Mouse (Mus musculus) adipocyte (in vitro differentiated cells): Measurements from ENCODE around the gene Umodl1.

Experiments used
- DNase-seq: peaks from one replicate; pipeline ENCODE4 v3.0.0-alpha.2; 2016; ENCODE audit warnings: low spot score

Umodl1 gene

GRCm38 (mm10) chr17:31038381-31038780 is 83.9 kb downstream of the Umodl1 start:
- DNase-seq, result peak; percentile 95

- peak; percentile 82 for DNase-seq
Measured at GRCm38 (mm10) chr17:31039626-31040025, 85.2 kb downstream of the Umodl1 start.

GRCm38 (mm10) chr17:31040421-31040820 is 86.0 kb downstream of the Umodl1 start:
- peak; percentile 75 for DNase-seq

DNA sequence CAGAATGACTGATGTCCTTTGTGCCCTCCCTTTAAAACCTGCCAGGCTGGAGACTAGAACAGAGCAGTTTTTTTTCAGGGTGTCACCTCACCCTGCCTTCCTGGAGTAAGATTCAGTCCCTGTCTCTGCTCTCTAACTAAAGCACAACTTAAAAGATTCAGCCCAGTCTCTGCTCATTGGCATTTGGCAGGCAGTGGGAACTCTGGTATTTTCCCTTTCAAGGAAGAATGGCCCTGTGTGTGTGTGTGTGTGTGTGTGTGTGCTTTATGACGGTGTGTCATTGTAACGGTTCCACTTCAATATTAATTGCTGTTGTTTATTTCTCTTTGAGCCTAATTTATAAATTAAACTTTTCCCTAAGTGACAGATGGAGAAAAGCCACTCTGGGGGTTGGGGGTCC is 88.3 kb downstream of the Umodl1 start:
- DNase-seq, result peak; percentile 72

GRCm38 (mm10) chr17:31057151-31057890 is 102.9 kb downstream of the Umodl1 start, which contains the start of gene Abcg1:
Gene Abcg1 (plus strand): TSS chr17:31057675.
- DNase-seq, result no peak

DNA sequence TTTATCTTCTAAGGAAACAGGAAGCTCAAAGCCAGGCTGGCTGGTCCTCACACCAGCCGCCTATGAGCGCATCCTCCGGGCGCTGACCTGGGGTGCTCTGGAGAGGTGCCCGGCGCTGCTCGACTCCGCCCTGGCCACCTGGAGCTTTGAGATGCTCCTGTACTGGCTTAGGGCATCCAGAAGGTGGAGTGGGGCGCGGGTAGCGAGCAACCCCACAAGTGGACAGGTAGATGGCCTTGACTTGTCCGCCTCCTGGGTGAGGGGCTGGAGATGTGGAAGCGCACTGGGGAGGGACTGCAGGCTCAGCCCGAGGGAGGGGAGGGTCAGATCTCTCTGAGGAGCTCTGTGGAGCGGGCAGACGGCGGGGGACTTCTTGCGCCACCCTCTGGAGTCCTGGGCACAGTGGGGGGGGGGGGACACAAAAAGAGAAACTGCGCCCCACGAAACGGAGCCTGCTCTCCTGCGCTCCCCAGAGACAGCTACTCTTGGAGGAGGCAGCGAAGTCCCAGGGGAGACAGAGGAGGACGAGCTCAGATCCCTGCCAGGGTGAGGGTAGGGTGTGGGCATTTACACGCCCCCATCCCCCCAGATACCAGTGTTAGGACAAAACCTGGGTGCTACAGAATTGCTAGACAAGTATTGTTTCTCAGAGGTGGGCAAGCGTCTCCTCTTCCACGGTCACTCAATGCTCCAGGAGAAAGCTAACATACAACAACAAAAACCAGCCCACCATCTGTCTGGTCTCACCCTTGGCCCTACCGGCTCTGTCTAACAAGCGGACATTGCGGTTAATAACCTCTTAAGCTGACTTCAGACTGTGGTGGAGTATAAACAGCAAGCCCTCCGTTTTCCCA is 103.7 kb downstream of the Umodl1 start:
- no peak for DNase-seq

DNA sequence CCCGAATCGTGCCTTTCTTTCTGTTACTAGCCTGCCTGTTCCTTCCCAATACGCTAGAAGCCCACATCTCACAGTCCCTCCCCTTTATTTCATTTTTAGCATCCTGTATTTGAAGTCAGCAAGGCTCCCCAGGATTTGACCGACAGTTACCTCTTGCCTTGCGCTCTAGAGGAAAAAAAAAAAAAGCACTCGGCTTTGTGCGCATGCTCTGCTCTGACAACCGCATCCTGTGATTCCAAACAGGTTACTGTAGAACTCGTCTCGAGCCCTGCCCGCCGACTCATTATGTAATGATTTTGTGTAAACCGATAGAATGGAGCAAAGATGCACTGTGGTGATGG is 104.3 kb downstream of the Umodl1 start:
- no peak for DNase-seq

- DNase-seq, result no peak
Measured at GRCm38 (mm10) chr17:31060196-31060587, 105.8 kb downstream of the Umodl1 start.
